Mouse (Mus musculus) intestine, embryonic 15.5 days (tissue): ENCODE results near the gene Prg4. TPM values are rescaled to one million over a fixed set of nuclear protein-coding genes. Genes with fewer than 3 reads are reported as not detected.

ENCODE experiments used
- ATAC-seq: fragments of 200-750 bp; cut with Nextera tagmentation; 2 replicates; pipeline ENCODE4 v1.8.0; 2017; ENCODE audit warnings: moderate TSS enrichment, moderate library complexity
- H3K27ac ChIP-seq: fragments of 300-500 bp; sonication (generic); 2 replicates; pipeline ENCODE4 v1.5.1; 2015; ENCODE audit warnings: mild to moderate bottlenecking, inconsistent platforms
- H3K27me3 ChIP-seq: fragments of 300-500 bp; sonication (generic); replicated peaks from 2 replicates; pipeline ENCODE4 v1.6.1; 2015; ENCODE audit warnings: inconsistent platforms
- H3K36me3 ChIP-seq: fragments of 300-500 bp; sonication (generic); 2 replicates; pipeline ENCODE4 v1.6.1; 2015; ENCODE audit warnings: inconsistent platforms
- H3K4me1 ChIP-seq: fragments of 300-500 bp; sonication (generic); replicated peaks from 2 replicates; pipeline ENCODE4 v1.6.1; 2015; ENCODE audit warnings: inconsistent platforms
- H3K4me2 ChIP-seq: fragments of 300-500 bp; sonication (generic); replicated peaks from 2 replicates; pipeline ENCODE4 v1.6.1; 2015; ENCODE audit warnings: mild to moderate bottlenecking, inconsistent platforms
- H3K4me3 ChIP-seq: fragments of 300-500 bp; sonication (generic); replicated peaks from 2 replicates; pipeline ENCODE4 v1.5.1; 2015; ENCODE audit warnings: inconsistent platforms
- H3K9ac ChIP-seq: fragments of 300-500 bp; sonication (generic); 2 replicates; pipeline ENCODE4 v1.6.1; 2015; ENCODE audit warnings: inconsistent platforms
- H3K9me3 ChIP-seq: fragments of 300-500 bp; sonication (generic); 2 replicates; pipeline ENCODE4 v1.6.1; 2016; ENCODE audit warnings: inconsistent platforms
- WGBS: fragments of 180-500 bp; shearing (Covaris S2); methylation state at CpG from one replicate; pipeline ENCODE4 v1.1.7; 2015; 5-methylcytosine and 5-hydroxymethylcytosine counted together
- polyA plus RNA-seq: library from polyadenylated mRNA; unstranded; fragments of >200 nt; fragmentation: Nextera tagmentation; extraction: Ambion mirVana; gene quantifications from 2 replicates; pipeline ENCODE4 v1.2.1, GENCODE M21; 2015

Gene Prg4
- polyA plus RNA-seq, 1 experiment from 2014 or later: 0.58 TPM

DNA sequence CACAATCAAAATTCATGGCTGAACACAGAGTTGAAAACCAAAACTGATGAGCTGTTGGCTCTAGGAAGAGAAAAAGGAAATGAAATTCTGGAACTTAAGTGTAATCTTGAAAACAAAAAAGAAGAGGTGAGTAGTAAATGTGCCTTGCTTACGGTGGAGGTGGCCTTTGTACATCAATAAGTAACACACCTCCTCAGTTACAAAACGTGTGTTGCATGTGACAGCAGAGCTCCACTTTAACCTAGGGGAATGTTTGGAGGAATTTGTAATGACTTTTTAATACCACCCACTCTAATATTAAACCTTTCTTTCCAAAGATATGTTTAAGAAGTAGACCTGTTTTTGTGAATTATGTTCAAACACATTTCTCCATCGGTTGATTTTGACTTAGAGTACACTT, 62.1 kb downstream of the Prg4 start:
- Histone ChIP-seq H3K36me3 (peaks cover 10% of the 10 kb centered on the region), H3K9me3 (no peaks in the 10 kb centered on the region), H3K9ac (no peak overlapping the region), H3K4me1 (no peaks in the 10 kb centered on the region), H3K4me3 (no peak overlapping the region), H3K4me2 (no peak overlapping the region), H3K27ac (no peak overlapping the region), H3K27me3 (no peaks in the 10 kb centered on the region)
- WGBS: 86% methylated on average over 3 of the region's 3 CpGs
- ATAC-seq: no peak

Other genes with a start within 250 kb of the Prg4 start
- not detected in 2 replicates for gene Pdc, start 146.7 kb downstream of the Prg4 start, polyA plus RNA-seq
- 142 and 160 TPM in 2 replicates for gene Tpr, start 73.3 kb downstream of the Prg4 start, polyA plus RNA-seq
- gene Odr4, start 73.1 kb downstream of the Prg4 start, polyA plus RNA-seq: 39.2 and 42.3 TPM in 2 replicates